Mouse (Mus musculus) midbrain, embryonic 15.5 days (tissue): ENCODE results near the gene Itga8. TPM values are rescaled to one million over a fixed set of nuclear protein-coding genes. Genes with fewer than 3 reads are reported as not detected.
A peak's percentile ranks its signal among the peaks of the same experiment; 100 is the strongest.

Experiments
- ATAC-seq: fragments of 200-750 bp; cut with Nextera tagmentation; replicated peaks from 2 replicates; pipeline ENCODE4 v1.8.0; 2017; ENCODE audit warnings: moderate TSS enrichment
- H3K27ac ChIP-seq: fragments of 300-500 bp; sonication (generic); 2 replicates; pipeline ENCODE4 v1.5.1; 2015; ENCODE audit warnings: mild to moderate bottlenecking, inconsistent platforms
- H3K27me3 ChIP-seq: fragments of 300-500 bp; sonication (generic); replicated peaks from 2 replicates; pipeline ENCODE4 v1.6.1; 2015; ENCODE audit warnings: inconsistent platforms
- H3K36me3 ChIP-seq: fragments of 300-500 bp; sonication (generic); replicated peaks from 2 replicates; pipeline ENCODE4 v1.6.1; 2015; ENCODE audit warnings: inconsistent platforms
- H3K4me1 ChIP-seq: fragments of 300-500 bp; sonication (generic); 2 replicates; pipeline ENCODE4 v1.6.1; 2015; ENCODE audit warnings: inconsistent platforms
- H3K4me2 ChIP-seq: fragments of 300-500 bp; sonication (generic); 2 replicates; pipeline ENCODE4 v1.6.1; 2015; ENCODE audit warnings: inconsistent platforms, mild to moderate bottlenecking, moderate library complexity
- H3K4me3 ChIP-seq: fragments of 300-500 bp; sonication (generic); 2 replicates; pipeline ENCODE4 v1.5.1; 2015; ENCODE audit warnings: mild to moderate bottlenecking, inconsistent platforms
- H3K9ac ChIP-seq: fragments of 300-500 bp; sonication (generic); 2 replicates; pipeline ENCODE4 v1.6.1; 2015; ENCODE audit warnings: mild to moderate bottlenecking, inconsistent platforms
- H3K9me3 ChIP-seq: fragments of 300-500 bp; sonication (generic); 2 replicates; pipeline ENCODE4 v1.6.1; 2016; ENCODE audit warnings: inconsistent platforms
- WGBS: fragments of 180-500 bp; shearing (Covaris S2); methylation state at CpG from one replicate; pipeline ENCODE4 v1.1.7; 2015; ENCODE audit warnings: mixed read lengths; 5-methylcytosine and 5-hydroxymethylcytosine counted together
- polyA plus RNA-seq: library from polyadenylated mRNA; unstranded; fragments of >200 nt; fragmentation: Nextera tagmentation; extraction: Ambion mirVana; gene quantifications from 2 replicates; pipeline ENCODE4 v1.2.1, GENCODE M21; 2015

Gene Itga8
- polyA plus RNA-seq, 1 experiment from 2014 or later, result 2.4 TPM

- ATAC-seq, result no peak
- H3K9me3 ChIP-seq, result no peaks in the 10 kb centered on the region
- no peak overlapping the region for H3K4me2 ChIP-seq
- H3K4me3 ChIP-seq, result no peak overlapping the region
- no peak overlapping the region for H3K27ac ChIP-seq
- no peaks in the 10 kb centered on the region for H3K4me1 ChIP-seq
- H3K36me3 ChIP-seq, result no peaks in the 10 kb centered on the region
- WGBS, result 84% methylated on average over 4 of the region's 4 CpGs
- H3K9ac ChIP-seq, result no peak overlapping the region
- no peaks in the 10 kb centered on the region for H3K27me3 ChIP-seq
These were observed 16.3 kb upstream of the Itga8 start for GRCm38 (mm10) chr2:12318036-12318435.

GRCm38 (mm10) chr2:12317343-12317742 is 15.6 kb upstream of the Itga8 start:
- H3K4me2 ChIP-seq, result no peak overlapping the region
- WGBS, result 84% methylated on average over 5 of the region's 5 CpGs
- no peak for ATAC-seq
- H3K4me1 ChIP-seq, result no peaks in the 10 kb centered on the region
- no peak overlapping the region for H3K27ac ChIP-seq
- H3K36me3 ChIP-seq, result no peaks in the 10 kb centered on the region
- H3K27me3 ChIP-seq, result no peaks in the 10 kb centered on the region
- H3K9me3 ChIP-seq, result no peaks in the 10 kb centered on the region
- no peak overlapping the region for H3K9ac ChIP-seq
- H3K4me3 ChIP-seq, result no peak overlapping the region

- Histone ChIP-seq H3K9me3 (no peaks in the 10 kb centered on the region), H3K9ac (no peak overlapping the region), H3K4me3 (no peak overlapping the region), H3K4me2 (no peak overlapping the region), H3K4me1 (no peaks in the 10 kb centered on the region), H3K27ac (no peak overlapping the region), H3K36me3 (no peaks in the 10 kb centered on the region), H3K27me3 (no peaks in the 10 kb centered on the region)
- WGBS, result 34% methylated on average over 7 of the region's 7 CpGs
- no peak for ATAC-seq
These were observed 14.6 kb upstream of the Itga8 start for GRCm38 (mm10) chr2:12316361-12316760.

GRCm38 (mm10) chr2:12314028-12314427 is 12.3 kb upstream of the Itga8 start:
- 80% methylated on average over 6 of the region's 6 CpGs for WGBS
- Histone ChIP-seq H3K4me1 (no peaks in the 10 kb centered on the region), H3K9ac (no peak overlapping the region), H3K9me3 (no peaks in the 10 kb centered on the region), H3K36me3 (no peaks in the 10 kb centered on the region), H3K4me3 (no peak overlapping the region), H3K4me2 (no peak overlapping the region), H3K27me3 (no peaks in the 10 kb centered on the region), H3K27ac (no peak overlapping the region)
- ATAC-seq, result no peak

- ATAC-seq, result no peak
- H3K4me3 ChIP-seq, result no peak overlapping the region
- H3K4me2 ChIP-seq, result no peak overlapping the region
- no peaks in the 10 kb centered on the region for H3K27me3 ChIP-seq
- no peaks in the 10 kb centered on the region for H3K4me1 ChIP-seq
- H3K9ac ChIP-seq, result no peak overlapping the region
- no peak overlapping the region for H3K27ac ChIP-seq
- H3K36me3 ChIP-seq, result no peaks in the 10 kb centered on the region
- H3K9me3 ChIP-seq, result no peaks in the 10 kb centered on the region
These were observed 6.7 kb upstream of the Itga8 start for GRCm38 (mm10) chr2:12308466-12308865.

GRCm38 (mm10) chr2:12307311-12307710 is 5.6 kb upstream of the Itga8 start:
- Histone ChIP-seq H3K4me2 (no peak overlapping the region), H3K36me3 (no peaks in the 10 kb centered on the region), H3K4me3 (no peak overlapping the region), H3K4me1 (no peaks in the 10 kb centered on the region), H3K27ac (no peak overlapping the region), H3K27me3 (no peaks in the 10 kb centered on the region; the same call in 1 of the 2 replicates), H3K9me3 (no peaks in the 10 kb centered on the region), H3K9ac (no peak overlapping the region)
- no peak for ATAC-seq

GRCm38 (mm10) chr2:12305064-12305650 is 3.4 kb upstream of the Itga8 start:
- H3K4me3 ChIP-seq, result no peak overlapping the region

GRCm38 (mm10) chr2:12300449-12301228 is 1.1 kb downstream of the Itga8 start:
- WGBS, result 76% methylated on average over 15 of the region's 15 CpGs
- no peak overlapping the region for H3K9ac ChIP-seq
- no peak for ATAC-seq

More at GRCm38 (mm10) chr2:12305064-12305650, 3.4 kb upstream of the Itga8 start:
- Histone ChIP-seq H3K4me2 (no peak overlapping the region), H3K9ac (no peak overlapping the region), H3K27ac (no peak overlapping the region), H3K36me3 (no peaks in the 10 kb centered on the region), H3K9me3 (no peaks in the 10 kb centered on the region), H3K4me1 (0 out of 2 replicates have a peak, but pooled peaks cover 3% of the 10 kb centered on the region), H3K27me3 (peaks cover 8% of the 10 kb centered on the region; the same call in 1 of the 2 replicates)
- no peak for ATAC-seq
- 87% methylated on average over 9 of the region's 9 CpGs for WGBS

GRCm38 (mm10) chr2:12297287-12297686 is 4.4 kb downstream of the Itga8 start:
- H3K4me2 ChIP-seq, result no peak overlapping the region
- H3K36me3 ChIP-seq, result no peaks in the 10 kb centered on the region
- peaks cover 8% of the 10 kb centered on the region; the same call in 1 of the 2 replicates for H3K27me3 ChIP-seq
- WGBS, result 84% methylated on average over 5 of the region's 5 CpGs
- H3K4me1 ChIP-seq, result 0 out of 2 replicates have a peak, but pooled peaks cover 3% of the 10 kb centered on the region
- H3K27ac ChIP-seq, result no peak overlapping the region
- no peak for ATAC-seq
- no peak overlapping the region for H3K9ac ChIP-seq
- H3K9me3 ChIP-seq, result no peaks in the 10 kb centered on the region
- H3K4me3 ChIP-seq, result no peak overlapping the region

More at GRCm38 (mm10) chr2:12300449-12301228, 1.1 kb downstream of the Itga8 start:
- Histone ChIP-seq H3K27ac (no peak overlapping the region), H3K4me3 (peak overlapping the region; percentile 76), H3K9me3 (no peaks in the 10 kb centered on the region), H3K36me3 (no peaks in the 10 kb centered on the region), H3K27me3 (peaks cover 8% of the 10 kb centered on the region; the same call in 1 of the 2 replicates), H3K4me2 (peak overlapping the region; percentile 92), H3K4me1 (0 out of 2 replicates have a peak, but pooled peaks cover 3% of the 10 kb centered on the region)

- no peak overlapping the region for H3K4me2 ChIP-seq
- H3K9me3 ChIP-seq, result no peaks in the 10 kb centered on the region
- ATAC-seq, result no peak
- H3K9ac ChIP-seq, result no peak overlapping the region
- WGBS, result 92% methylated on average over 6 of the region's 6 CpGs
- H3K27me3 ChIP-seq, result no peaks in the 10 kb centered on the region
- no peaks in the 10 kb centered on the region for H3K4me1 ChIP-seq
- no peak overlapping the region for H3K27ac ChIP-seq
- H3K36me3 ChIP-seq, result no peaks in the 10 kb centered on the region
- H3K4me3 ChIP-seq, result no peak overlapping the region
These were observed 6.6 kb downstream of the Itga8 start for GRCm38 (mm10) chr2:12295150-12295549.

GRCm38 (mm10) chr2:12294060-12294459 is 7.7 kb downstream of the Itga8 start:
- WGBS, result 81% methylated on average over 3 of the region's 3 CpGs
- Histone ChIP-seq H3K36me3 (no peaks in the 10 kb centered on the region), H3K4me2 (no peak overlapping the region), H3K9ac (no peak overlapping the region), H3K9me3 (no peaks in the 10 kb centered on the region), H3K4me3 (no peak overlapping the region), H3K27ac (no peak overlapping the region), H3K4me1 (no peaks in the 10 kb centered on the region), H3K27me3 (no peaks in the 10 kb centered on the region)
- no peak for ATAC-seq

GRCm38 (mm10) chr2:12293458-12293857 is 8.3 kb downstream of the Itga8 start:
- H3K4me2 ChIP-seq, result no peak overlapping the region
- H3K4me1 ChIP-seq, result no peaks in the 10 kb centered on the region
- no peaks in the 10 kb centered on the region for H3K36me3 ChIP-seq
- H3K9me3 ChIP-seq, result no peaks in the 10 kb centered on the region
- no peak overlapping the region for H3K27ac ChIP-seq
- H3K27me3 ChIP-seq, result no peaks in the 10 kb centered on the region
- H3K4me3 ChIP-seq, result no peak overlapping the region
- ATAC-seq, result no peak
- no peak overlapping the region for H3K9ac ChIP-seq
- WGBS, result 60% methylated on average over 8 of the region's 8 CpGs
